Mouse (Mus musculus) heart, embryonic 16.5 days (tissue): ENCODE measurements around the gene Tln2. TPM values are rescaled to one million over a fixed set of nuclear protein-coding genes. Genes with fewer than 3 reads are reported as not detected.

Experiments used
- ATAC-seq: fragments of 200-750 bp; cut with Nextera tagmentation; replicated peaks from 2 replicates; pipeline ENCODE4 v1.8.0; 2017; ENCODE audit warnings: moderate number of reproducible peaks; ENCODE audit not compliant: insufficient read depth, low FRiP score; ENCODE audit errors: extremely low read depth
- H3K27ac ChIP-seq: fragments of 300-500 bp; sonication (generic); 2 replicates; pipeline ENCODE4 v1.5.1; 2014; ENCODE audit warnings: mild to moderate bottlenecking, low read length, control low read depth, moderate library complexity
- H3K27me3 ChIP-seq: fragments of 300-500 bp; sonication (generic); 2 replicates; pipeline ENCODE4 v1.6.1; 2014; ENCODE audit warnings: low read length, mixed read lengths; ENCODE audit not compliant: control insufficient read depth, insufficient read depth
- H3K36me3 ChIP-seq: fragments of 300-500 bp; sonication (generic); 2 replicates; pipeline ENCODE4 v1.6.1; 2014; ENCODE audit not compliant: control insufficient read depth, insufficient read depth
- H3K4me1 ChIP-seq: fragments of 300-500 bp; sonication (generic); 2 replicates; pipeline ENCODE4 v1.6.1; 2014; ENCODE audit warnings: low read length, mixed read lengths; ENCODE audit not compliant: control insufficient read depth, insufficient read depth
- H3K4me2 ChIP-seq: fragments of 300-500 bp; sonication (generic); 2 replicates; pipeline ENCODE4 v1.6.1; 2014; ENCODE audit warnings: low read depth, mild to moderate bottlenecking, control low read depth, low read length
- H3K4me3 ChIP-seq: fragments of 300-500 bp; sonication (generic); 2 replicates; pipeline ENCODE4 v1.5.1; 2014; ENCODE audit warnings: mild to moderate bottlenecking, control low read depth, low read length
- H3K9ac ChIP-seq: fragments of 300-500 bp; sonication (generic); 2 replicates; pipeline ENCODE4 v1.6.1; 2014; ENCODE audit warnings: low read length, control low read depth
- H3K9me3 ChIP-seq: fragments of 300-500 bp; sonication (generic); replicated peaks from 2 replicates; pipeline ENCODE4 v1.6.1; 2016; ENCODE audit warnings: low read length; ENCODE audit not compliant: control insufficient read depth
- WGBS: fragments of 180-500 bp; shearing (Covaris S2); extraction: QIAGEN DNeasy Blood & Tissue Kit; methylation state at CpG from one replicate; pipeline ENCODE4 v1.1.7; 2014; 5-methylcytosine and 5-hydroxymethylcytosine counted together
- polyA plus RNA-seq: library from polyadenylated mRNA; unstranded; fragments of >200 nt; fragmentation: Nextera tagmentation; extraction: Ambion mirVana; gene quantifications from 2 replicates; pipeline ENCODE4 v1.2.1, GENCODE M21; 2015

The Tln2 gene
- polyA plus RNA-seq, 1 experiment from 2014 or later = 51.5 TPM

DNA sequence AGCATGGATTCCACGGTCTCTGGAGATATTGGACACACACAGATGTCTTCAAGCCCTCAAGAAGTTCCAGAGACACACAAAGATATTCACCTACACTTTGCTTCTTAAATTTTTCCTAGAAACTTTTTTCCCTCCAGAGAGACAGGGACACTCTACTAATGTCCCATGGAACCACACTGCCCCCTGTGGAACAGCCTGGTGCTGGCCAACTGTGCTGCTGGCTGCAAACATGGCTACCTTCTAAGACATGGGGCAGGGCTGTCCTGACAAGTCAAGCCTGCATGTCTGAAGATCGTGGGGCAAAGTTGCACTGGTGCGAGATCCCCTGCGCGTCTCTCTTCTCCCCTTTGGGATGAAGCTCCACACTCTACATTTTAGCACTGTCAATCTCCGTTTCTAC is 346.2 kb downstream of the Tln2 start:
- 55% methylated on average over 6 of the region's 6 CpGs for WGBS

DNA sequence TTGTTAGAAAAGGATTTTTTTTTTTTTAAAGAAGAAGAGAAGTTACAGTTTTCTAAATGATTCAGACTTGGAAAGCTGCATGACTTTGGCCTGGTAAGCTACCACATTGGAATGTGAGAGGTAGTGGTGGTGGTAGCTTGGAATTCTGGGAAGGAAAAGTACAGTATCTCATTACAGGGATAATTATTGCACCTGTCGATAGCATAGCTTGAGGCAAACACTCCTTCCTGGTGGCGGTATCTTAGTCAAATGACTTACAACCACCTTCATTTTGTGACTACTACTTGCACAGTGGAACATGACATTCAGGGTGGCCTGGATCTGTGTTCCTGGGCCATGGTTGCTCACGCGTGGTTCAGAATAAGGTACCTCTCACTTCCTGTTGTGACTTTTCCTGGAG is 348.3 kb downstream of the Tln2 start:
- H3K4me1 ChIP-seq = peaks cover 22% of the 10 kb centered on the region
- no peak overlapping the region for H3K4me2 ChIP-seq
- ATAC-seq = no peak
- no peak overlapping the region for H3K27ac ChIP-seq
- WGBS = 97% methylated on average over 4 of the region's 4 CpGs
- no peak overlapping the region for H3K4me3 ChIP-seq
- no peak overlapping the region for H3K9ac ChIP-seq
- H3K36me3 ChIP-seq = no peaks in the 10 kb centered on the region
- no peaks in the 10 kb centered on the region for H3K27me3 ChIP-seq
- H3K9me3 ChIP-seq = no peaks in the 10 kb centered on the region

More for the DNA sequence above, 346.2 kb downstream of the Tln2 start:
- Histone ChIP-seq H3K27ac (no peak overlapping the region), H3K4me3 (no peak overlapping the region), H3K9me3 (no peaks in the 10 kb centered on the region), H3K27me3 (no peaks in the 10 kb centered on the region), H3K36me3 (no peaks in the 10 kb centered on the region; the same call in 1 of the 2 replicates), H3K4me1 (peaks cover 19% of the 10 kb centered on the region), H3K4me2 (peak overlapping the region; percentile 39; the same call in 1 of the 2 replicates), H3K9ac (no peak overlapping the region)
- peak; percentile 82 for ATAC-seq

DNA sequence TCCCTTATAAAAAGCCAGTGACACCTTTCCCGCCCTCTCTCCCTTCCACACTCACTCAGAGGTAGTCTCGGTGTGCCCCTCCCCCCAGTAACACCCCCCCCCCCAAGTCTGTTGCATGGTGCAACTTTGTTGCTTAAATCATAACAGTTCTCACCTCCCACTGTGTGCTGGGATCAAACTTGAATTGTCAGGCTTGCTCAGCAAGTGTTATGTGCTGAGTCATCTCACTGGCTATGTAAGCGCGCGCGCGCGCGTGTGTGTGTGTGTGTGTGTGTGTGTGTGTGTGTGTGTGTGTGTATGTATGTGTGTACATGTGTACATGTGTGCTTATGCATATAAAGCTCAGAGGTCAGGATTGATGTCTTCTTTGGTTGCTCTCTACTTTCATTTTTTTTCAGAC is 350.1 kb downstream of the Tln2 start:
- Histone ChIP-seq H3K9ac (no peak overlapping the region), H3K27me3 (no peaks in the 10 kb centered on the region), H3K4me2 (no peak overlapping the region), H3K4me3 (no peak overlapping the region), H3K4me1 (peaks cover 19% of the 10 kb centered on the region), H3K36me3 (no peaks in the 10 kb centered on the region), H3K27ac (no peak overlapping the region), H3K9me3 (no peaks in the 10 kb centered on the region)
- WGBS = 91% methylated on average over 9 of the region's 9 CpGs
- no peak for ATAC-seq

DNA sequence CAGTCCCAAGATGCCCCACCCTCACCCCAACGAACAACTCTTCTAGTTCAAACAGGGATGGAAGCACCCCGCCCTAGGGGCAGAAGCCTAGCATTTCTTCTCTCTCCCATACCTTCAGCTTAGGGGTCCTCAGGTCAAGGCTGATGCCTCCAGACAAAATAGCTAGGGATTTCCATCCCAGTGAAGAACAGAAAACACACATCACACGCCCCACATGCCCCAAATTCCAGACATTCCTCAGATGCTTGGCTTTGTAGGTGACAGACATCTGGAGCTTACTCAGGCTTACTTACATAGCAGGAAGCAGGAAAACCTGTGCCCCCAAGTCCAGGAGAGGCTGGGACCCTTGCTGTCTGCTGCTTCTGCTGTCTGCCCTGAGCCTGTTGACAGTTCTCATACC is 351.1 kb downstream of the Tln2 start:
- H3K9ac ChIP-seq = 0 out of 2 replicates have a peak overlapping the region, but pooled peaks have one; percentile 12
- H3K9me3 ChIP-seq = no peaks in the 10 kb centered on the region
- H3K4me1 ChIP-seq = peaks cover 11% of the 10 kb centered on the region
- no peak overlapping the region for H3K4me2 ChIP-seq
- no peaks in the 10 kb centered on the region for H3K27me3 ChIP-seq
- no peak for ATAC-seq
- no peak overlapping the region for H3K27ac ChIP-seq
- 29% methylated on average over 3 of the region's 3 CpGs for WGBS
- H3K4me3 ChIP-seq = no peak overlapping the region
- no peaks in the 10 kb centered on the region for H3K36me3 ChIP-seq

DNA sequence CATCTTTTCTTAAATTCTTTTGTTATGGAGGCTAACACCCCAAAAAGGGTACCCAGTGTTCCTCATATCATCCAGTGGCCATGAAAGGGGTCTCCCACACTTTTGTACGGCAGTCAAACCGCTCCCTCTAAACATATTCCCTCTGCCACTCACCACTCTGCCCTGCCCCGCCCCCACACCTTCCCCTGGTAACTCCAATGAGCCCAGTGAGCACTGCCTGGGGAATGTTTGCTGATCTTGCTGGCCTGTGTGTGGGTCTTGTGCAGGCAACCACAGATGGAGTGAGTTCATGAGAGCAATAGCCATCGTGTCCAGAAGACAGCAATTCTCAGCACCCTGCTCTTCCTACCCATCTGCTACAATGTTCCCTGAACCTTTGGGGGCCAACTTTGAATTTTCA is 354.3 kb downstream of the Tln2 start:
- Histone ChIP-seq H3K4me1 (peaks cover 10% of the 10 kb centered on the region), H3K27me3 (no peaks in the 10 kb centered on the region), H3K27ac (no peak overlapping the region), H3K4me2 (no peak overlapping the region), H3K4me3 (no peak overlapping the region), H3K9me3 (no peaks in the 10 kb centered on the region), H3K9ac (no peak overlapping the region), H3K36me3 (no peaks in the 10 kb centered on the region)
- ATAC-seq = no peak
- WGBS = 49% methylated on average over 4 of the region's 4 CpGs

DNA sequence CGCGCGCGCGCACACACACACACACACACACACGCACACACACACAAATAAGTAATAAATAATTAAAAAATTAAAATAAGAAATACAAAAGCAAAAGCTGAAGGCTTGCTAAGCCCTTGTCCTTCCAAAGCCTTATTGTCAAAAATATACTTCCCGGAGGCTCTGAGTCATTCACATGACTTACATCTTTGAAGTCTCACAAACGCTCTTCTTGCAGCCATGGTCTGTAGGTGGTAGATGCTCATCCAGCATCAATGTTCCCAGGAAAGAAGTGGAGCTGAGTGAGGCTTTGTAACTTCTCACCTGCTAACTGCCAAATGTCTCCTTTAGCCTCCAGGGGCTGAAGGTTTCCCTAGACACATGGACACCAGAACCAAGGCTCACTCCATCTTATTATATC is 362.9 kb downstream of the Tln2 start:
- Histone ChIP-seq H3K4me1 (no peaks in the 10 kb centered on the region), H3K4me2 (no peak overlapping the region), H3K27me3 (no peaks in the 10 kb centered on the region), H3K9me3 (peaks cover 3% of the 10 kb centered on the region; the same call in 1 of the 2 replicates), H3K4me3 (no peak overlapping the region), H3K36me3 (no peaks in the 10 kb centered on the region), H3K9ac (no peak overlapping the region), H3K27ac (no peak overlapping the region)
- 92% methylated on average over 8 of the region's 8 CpGs for whole genome bisulfite sequencing
- ATAC-seq = no peak

DNA sequence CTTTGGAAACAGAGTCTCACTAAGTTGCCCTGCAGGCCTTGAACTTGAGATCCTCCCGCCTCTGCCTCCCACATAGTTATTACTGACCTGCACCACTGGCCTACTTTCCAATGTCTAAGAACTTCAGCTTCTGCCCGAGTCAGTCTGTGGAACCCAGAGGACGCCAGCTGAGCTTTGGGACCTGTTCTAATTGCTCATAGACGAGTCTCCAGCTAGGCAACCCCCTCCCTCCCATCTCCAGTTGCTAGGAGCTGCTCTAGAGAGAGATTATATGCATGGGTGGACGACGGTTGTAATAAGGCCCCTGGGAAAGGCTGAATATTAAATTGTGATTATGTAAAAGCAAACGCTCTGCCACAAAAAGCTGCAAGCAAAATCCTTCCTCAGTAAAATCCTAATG is 364.2 kb downstream of the Tln2 start:
- Histone ChIP-seq H3K4me1 (no peaks in the 10 kb centered on the region), H3K4me2 (no peak overlapping the region), H3K36me3 (no peaks in the 10 kb centered on the region), H3K27ac (no peak overlapping the region), H3K9me3 (peaks cover 3% of the 10 kb centered on the region; the same call in 1 of the 2 replicates), H3K4me3 (no peak overlapping the region), H3K27me3 (no peaks in the 10 kb centered on the region), H3K9ac (no peak overlapping the region)
- no peak for ATAC-seq
- 79% methylated on average over 7 of the region's 7 CpGs for WGBS

DNA sequence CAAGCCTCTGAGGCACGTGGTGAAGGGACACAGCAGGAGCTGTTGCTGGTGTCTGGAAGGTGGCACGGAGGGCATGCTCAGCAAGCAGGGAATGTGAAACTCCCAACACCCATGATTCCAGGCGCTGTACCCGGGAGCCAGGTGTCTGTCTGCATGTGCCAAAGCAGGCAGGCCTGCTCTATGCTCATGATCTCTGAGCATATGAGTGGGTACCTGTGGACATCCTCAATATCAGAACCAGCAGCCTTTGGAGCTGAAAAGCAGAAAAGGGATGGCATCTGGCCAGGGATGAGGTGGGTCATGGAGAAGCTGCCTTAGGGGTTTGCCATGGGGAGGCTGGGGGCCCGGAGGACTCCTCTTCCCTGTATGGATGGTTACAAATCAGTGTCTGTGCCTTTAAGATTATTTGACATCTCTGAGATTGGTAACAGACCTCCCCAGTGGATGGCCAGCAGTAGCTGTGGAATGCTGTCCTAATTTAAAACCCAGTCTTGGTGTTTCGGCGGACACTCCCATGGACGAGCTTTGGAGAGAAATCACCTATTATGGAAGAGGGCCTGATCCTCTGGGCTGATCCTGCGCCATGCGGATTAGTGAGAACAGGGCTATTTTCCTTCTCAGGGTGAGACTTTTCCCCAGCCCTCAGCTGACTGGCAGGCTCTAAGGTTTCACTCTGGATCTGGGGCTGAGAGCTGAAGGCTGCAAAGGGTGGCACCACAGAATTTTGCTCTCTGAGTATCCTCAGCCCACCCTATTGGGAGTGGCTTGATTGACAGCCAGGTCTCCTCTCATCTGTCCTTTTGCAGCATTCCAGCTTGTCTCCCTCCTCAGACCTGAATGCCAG is 367.8 kb downstream of the Tln2 start:
- peak; percentile 81 for ATAC-seq
- H3K27me3 ChIP-seq = no peaks in the 10 kb centered on the region
- H3K4me2 ChIP-seq = peak overlapping the region; percentile 41
- no peaks in the 10 kb centered on the region for H3K36me3 ChIP-seq
- H3K9ac ChIP-seq = peak overlapping the region; percentile 40; the same call in 1 of the 2 replicates
- H3K9me3 ChIP-seq = 0 out of 2 replicates have a peak, but pooled peaks cover 3% of the 10 kb centered on the region
- H3K27ac ChIP-seq = peak overlapping the region; percentile 83
- whole genome bisulfite sequencing = 35% methylated on average over 10 of the region's 10 CpGs
- H3K4me3 ChIP-seq = no peak overlapping the region
- no peaks in the 10 kb centered on the region for H3K4me1 ChIP-seq

DNA sequence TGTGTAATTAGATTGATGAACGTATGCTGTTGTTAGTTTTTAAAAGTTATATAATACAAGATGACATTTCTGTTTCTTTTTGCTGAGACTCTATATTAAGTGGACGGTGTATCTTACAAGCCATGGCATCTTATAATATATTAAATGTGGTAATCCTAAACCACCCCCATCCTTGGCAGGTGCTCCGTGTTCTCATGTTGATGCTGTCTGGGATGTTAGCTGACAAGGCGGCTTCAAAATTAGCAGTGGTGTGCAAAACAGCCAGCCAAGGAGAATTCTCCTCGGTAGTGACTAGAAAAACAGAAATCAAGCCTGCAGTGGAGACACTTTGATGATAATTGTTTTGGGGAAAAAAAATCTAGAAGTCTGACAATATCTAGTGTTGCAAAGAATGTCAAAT is 371.8 kb downstream of the Tln2 start:
- H3K4me1 ChIP-seq = no peaks in the 10 kb centered on the region
- H3K4me3 ChIP-seq = no peak overlapping the region
- no peaks in the 10 kb centered on the region for H3K36me3 ChIP-seq
- no peaks in the 10 kb centered on the region for H3K27me3 ChIP-seq
- 73% methylated on average over 5 of the region's 5 CpGs for WGBS
- no peak overlapping the region for H3K4me2 ChIP-seq
- 0 out of 2 replicates have a peak, but pooled peaks cover 3% of the 10 kb centered on the region for H3K9me3 ChIP-seq
- no peak for ATAC-seq
- no peak overlapping the region for H3K9ac ChIP-seq
- H3K27ac ChIP-seq = no peak overlapping the region
